Mouse (Mus musculus): ENCODE results near the gene Smg6.

GRCm38 (mm10) chr11:75014816-75015215 is 89.2 kb downstream of the Smg6 start:
- TF ChIP-seq CTCF (IDR thresholded peaks at IDR 0.05; ENCODE audit: borderline replicate concordance, extremely low read depth, insufficient read depth, insufficient read length) (no peak), POLR2A (IDR thresholded peaks at IDR 0.05; ENCODE audit: borderline replicate concordance, extremely low read depth, insufficient read depth, insufficient read length, poor library complexity, severe bottlenecking) (no peak)

All from brain, embryonic 14.5 days (tissue).